Mouse (Mus musculus): ENCODE data around the gene Pou5f2.

DNA sequence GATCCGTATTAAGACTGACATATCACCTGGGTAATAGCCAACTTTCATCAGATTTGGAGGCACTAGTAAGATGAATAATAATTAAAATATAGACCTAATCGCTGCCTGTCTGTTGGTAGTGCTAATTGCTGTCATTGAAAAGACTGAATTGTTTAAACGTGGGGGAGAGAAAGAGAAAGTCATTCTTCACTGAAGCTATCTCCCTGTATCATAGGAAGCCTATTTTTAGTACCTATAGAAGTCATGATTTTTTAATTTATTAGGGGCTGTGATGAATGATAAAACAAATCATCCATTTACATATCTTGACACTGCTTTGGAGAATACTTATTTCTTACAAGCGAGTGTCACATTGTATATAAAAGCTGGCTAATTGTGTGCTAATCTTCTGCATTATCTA is 20.1 kb upstream of the Pou5f2 start:
- TF ChIP-seq GATA1 (IDR thresholded peaks at IDR 0.05; ENCODE audit: low read length) (no peak), TAL1 (IDR thresholded peaks at IDR 0.05; ENCODE audit: low read length) (no peak)
